Mouse (Mus musculus): ENCODE results near the gene Gm49661.

DNA sequence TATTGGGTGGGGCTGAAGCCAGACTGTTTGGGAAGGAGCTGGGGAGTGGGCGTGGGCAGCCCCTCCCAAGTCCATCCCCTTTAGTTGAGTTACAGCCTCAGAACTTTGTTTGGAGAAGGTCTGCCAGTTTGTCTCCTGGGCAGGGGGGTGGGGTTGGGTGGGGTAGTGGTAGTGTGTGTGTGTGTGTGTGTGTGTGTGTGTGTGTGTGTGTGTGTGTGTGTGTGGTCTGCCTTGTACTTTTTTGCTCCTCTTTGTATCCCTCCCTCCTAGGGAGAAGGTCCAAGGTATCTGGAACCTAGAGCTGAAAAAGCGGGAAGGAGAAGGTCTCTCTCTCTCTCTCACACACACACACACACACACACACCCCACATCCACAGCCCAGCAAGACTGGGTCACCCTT is 45.2 kb upstream of the Gm49661 start, which contains the start of gene Best2:
- TF ChIP-seq CTCF (conservative IDR thresholded peaks at IDR 0.05; ENCODE audit: insufficient read depth, insufficient read length, low read depth, low read length) = no peak
- no peak for TF ChIP-seq POLR2A (IDR thresholded peaks at IDR 0.05; ENCODE audit: low read depth, low read length)
